Mouse (Mus musculus) liver, embryonic 18 days (tissue): ENCODE measurements around the gene Lxn. TPM values are rescaled to one million over a fixed set of nuclear protein-coding genes. Genes with fewer than 3 reads are reported as not detected.

Source experiments
- polyA plus RNA-seq: library from polyadenylated mRNA; depleted of rRNA; stranded (reverse); fragments of >200 nt; gene quantifications from 2 replicates; pipeline ENCODE4 v1.2.3, GENCODE M21; 2012; rRNA removed

The Lxn gene
- polyA plus RNA-seq, result 4.6 and 5.6 TPM in 2 replicates

GRCm38 (mm10) chr3:67463450-67464372, at the start of gene Lxn:
Gene Lxn, minus strand, starts transcription at chr3:67463926.

GRCm38 (mm10) chr3:67429999-67430380, 33.7 kb downstream of the Lxn start, which contains the start of gene Gfm1:
Gene Gfm1, plus strand, starts transcription at chr3:67430096.

Other genes starting within 250 kb of the Lxn start
- gene Mlf1, start 89.8 kb downstream of the Lxn start, polyA plus RNA-seq, result 0.56 and 0.61 TPM in 2 replicates
- gene Gm17402, start 88.8 kb downstream of the Lxn start, polyA plus RNA-seq, result not detected in 2 replicates
- 17.0 and 20.0 TPM in 2 replicates for gene Gfm1, start 33.8 kb downstream of the Lxn start, polyA plus RNA-seq
- 3.8 and 4.6 TPM in 2 replicates for gene Rarres1, start 51.6 kb upstream of the Lxn start, polyA plus RNA-seq
- gene Mfsd1, start 118.8 kb upstream of the Lxn start, polyA plus RNA-seq, result 14.5 and 15.7 TPM in 2 replicates